Mouse (Mus musculus): ENCODE data around the gene Spdef. TPM values are rescaled to one million over a fixed set of nuclear protein-coding genes. Genes with fewer than 3 reads are reported as not detected.

Gene Spdef
- total RNA-seq, 2 experiments from 2014 or later: 0.23 to 0.49 TPM

DNA sequence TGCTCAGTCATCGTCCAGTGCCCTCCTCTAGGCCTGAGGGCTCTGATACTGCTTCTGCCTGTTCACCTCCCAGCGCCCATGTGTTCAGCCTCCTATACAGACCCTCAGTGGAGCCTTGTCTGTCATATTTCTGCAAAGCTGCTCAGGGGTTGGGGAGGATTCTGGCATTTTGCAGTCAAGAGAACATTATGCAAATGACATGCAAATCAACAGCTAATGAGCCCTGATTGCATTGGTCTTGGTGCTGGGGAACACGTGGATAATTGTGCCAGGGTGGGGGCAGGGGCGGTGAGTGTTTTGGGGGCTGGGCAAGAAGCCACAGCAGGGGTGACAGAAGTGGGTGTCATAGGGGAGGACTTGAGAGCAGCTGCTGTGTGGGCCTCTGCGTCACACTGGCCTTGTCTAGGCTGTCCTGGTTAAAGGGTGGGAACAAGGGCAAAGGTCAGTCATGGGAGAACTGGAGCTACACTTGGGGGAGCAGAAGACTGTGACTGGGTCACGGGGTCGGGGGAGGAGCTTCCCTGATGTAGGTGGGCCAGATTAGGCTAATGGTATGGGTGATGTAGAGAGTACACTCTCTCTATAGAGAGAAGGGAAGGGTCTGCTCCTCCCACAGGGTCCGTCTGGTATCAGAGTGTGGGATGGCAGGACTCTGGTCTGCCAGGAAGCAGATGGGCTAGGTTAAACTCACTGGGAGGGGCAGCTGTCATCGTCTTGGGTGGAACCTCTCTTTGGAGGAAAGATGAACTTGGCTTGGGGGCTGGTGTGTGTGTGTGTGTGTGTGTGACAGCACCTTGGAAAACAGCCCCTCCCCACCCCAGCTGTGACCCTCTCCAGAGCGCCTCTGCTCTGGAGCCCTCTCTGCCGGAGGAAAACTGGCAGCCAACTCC lies 49.6 kb downstream of the Spdef start:
- DNase-seq (ENCODE audit: low spot score in 2 of 2): no peak

DNA sequence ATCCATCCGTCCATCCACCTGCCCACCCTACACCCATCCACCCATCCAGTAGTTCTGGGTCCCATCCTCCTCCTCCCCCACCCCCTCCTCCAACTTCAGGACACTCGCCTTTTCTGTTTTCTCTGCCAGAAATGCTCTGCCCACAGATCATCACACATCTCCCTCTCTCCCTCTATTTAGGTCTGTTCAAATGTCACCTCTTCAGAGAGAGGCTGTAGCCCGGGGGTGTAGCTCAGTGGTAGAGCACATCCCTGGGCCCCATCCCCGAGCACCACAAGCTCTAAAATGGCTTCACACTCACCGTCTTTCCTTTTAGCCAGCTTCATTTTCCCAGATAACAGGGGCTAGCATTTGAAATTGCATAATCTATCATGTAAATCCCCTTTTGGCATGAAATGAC lies 51.0 kb downstream of the Spdef start:
- DNase-seq (ENCODE audit: low spot score in 2 of 2): no peak

DNA sequence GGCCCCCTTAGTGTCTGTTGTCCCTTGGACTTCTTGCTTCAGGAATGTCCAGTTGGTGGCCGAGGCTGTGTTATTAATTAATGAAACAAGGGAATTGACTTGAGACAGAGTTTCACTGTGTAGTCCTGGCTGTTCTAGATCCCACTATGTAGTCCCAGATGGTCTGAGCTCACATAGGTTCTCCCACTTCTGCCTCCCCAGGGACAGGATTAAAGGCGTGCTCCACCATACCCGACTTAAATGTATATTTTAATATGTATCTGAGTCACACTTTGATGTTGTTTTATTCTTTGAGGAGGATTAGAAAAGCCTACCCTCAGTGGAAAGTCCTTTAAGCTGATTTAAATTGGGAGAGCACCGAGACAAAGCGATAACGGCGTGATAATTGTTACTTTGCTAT lies 52.5 kb downstream of the Spdef start:
- no peak for DNase-seq (ENCODE audit: low spot score in 2 of 2)

DNA sequence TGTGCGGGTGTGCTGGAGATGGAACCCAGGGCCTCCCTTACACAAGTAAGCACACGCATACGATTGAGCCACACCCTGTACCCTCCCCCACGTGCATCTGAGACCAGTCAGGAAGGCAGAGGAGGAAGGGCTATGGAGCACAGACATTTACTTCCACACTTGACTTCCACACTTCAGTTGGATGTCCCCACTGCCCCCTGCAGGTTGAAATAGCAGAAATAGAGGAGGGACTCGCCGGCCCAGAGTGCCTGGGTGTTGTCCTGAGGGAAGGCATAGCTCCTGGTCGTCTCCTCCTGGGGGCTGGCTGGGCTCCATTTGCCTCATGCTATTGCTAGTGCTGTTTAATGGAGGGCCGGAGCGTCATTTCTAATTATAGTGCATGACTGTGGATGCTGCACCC lies 53.3 kb downstream of the Spdef start:
- no peak for DNase-seq (ENCODE audit: low spot score in 2 of 2)

DNA sequence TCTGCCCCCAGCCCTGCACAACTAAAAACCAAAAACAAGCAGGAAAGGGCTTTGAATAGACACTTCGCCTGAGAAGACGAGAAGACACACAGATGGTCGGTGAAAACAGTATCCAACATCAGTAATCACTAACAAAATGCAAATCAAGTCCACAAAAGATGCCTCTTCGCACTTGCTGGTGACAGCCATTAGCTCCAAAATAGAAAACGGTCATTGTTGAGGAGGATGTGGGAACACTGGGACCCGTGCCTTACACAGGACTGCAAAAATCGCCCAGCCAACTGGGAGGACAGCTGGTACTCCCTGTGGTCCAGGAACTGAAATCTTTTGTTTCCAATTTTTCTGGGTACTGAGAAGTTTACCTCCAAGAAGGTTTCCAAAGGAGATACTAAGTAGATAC lies 54.8 kb downstream of the Spdef start:
- DNase-seq (ENCODE audit: low spot score in 2 of 2): no peak

DNA sequence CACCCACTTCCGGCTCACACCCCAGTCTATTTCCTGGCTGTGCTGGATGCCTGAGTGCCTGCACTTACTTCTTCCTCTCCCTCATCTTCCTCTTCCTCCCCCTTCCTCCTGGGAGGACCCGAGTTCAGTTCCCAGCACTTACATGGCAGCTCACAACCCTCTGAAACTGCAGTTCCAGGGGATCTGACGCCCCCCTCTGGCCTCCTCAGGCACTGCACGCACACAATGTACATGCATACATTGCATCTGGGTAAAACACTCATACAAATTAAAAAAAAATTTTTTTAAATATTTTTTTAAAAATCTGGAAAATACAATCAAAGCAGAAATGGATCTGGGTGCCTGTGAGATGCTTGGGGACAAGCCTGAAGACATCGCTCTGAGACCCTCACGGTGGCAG lies 57.0 kb downstream of the Spdef start:
- DNase-seq (ENCODE audit: low spot score in 2 of 2): no peak

Other genes starting within 250 kb of the Spdef start
- gene Grm4, start 207.6 kb downstream of the Spdef start, total RNA-seq (2021): 10 to 100 TPM; 22.3 to 27.6 TPM
- gene Hmga1, start 172.5 kb downstream of the Spdef start, total RNA-seq (2021): 10 to 100 TPM; 50.7 to 58.9 TPM
- gene AI413582, start 163.2 kb downstream of the Spdef start, total RNA-seq (2021): 10 to 100 TPM; 83.2 to 92.5 TPM
- 100 to 1,000 TPM; 562 to 569 TPM for gene Nudt3, start 105.5 kb downstream of the Spdef start, total RNA-seq (2021)
- gene RPS10-NUDT3, start 93.7 kb downstream of the Spdef start, total RNA-seq (2021): not detected
- 100 to 1,000 TPM; 498 to 500 TPM for gene Rps10, start 92.3 kb downstream of the Spdef start, total RNA-seq (2021)
- 100 to 1,000 TPM; 429 to 433 TPM for gene Pacsin1, start 73.4 kb downstream of the Spdef start, total RNA-seq (2021)
- gene D17Wsu92e, start 91.7 kb upstream of the Spdef start, total RNA-seq (2021): 100 to 1,000 TPM; 221 to 223 TPM
- 10 to 100 TPM; 43.5 to 44.7 TPM for gene Snrpc, start 109.2 kb upstream of the Spdef start, total RNA-seq (2021)
- gene Uhrf1bp1, start 127.5 kb upstream of the Spdef start, total RNA-seq (2021): 10 to 100 TPM; 21.3 to 23.3 TPM
- 10 to 100 TPM; 39.5 to 44.5 TPM for gene Anks1, start 180.4 kb upstream of the Spdef start, total RNA-seq (2021)
- gene Taf11, start 180.9 kb upstream of the Spdef start, total RNA-seq (2021): 10 to 100 TPM; 47.6 to 49.3 TPM